Mouse (Mus musculus): ENCODE measurements around the gene Spg20.

Gene Spg20

GRCm38 (mm10) chr3:55111935-55112709, at the start of gene Spg20:
Spg20 (plus strand) TSS chr3:55112108.
- peak; percentile 68 for DNase-seq (ENCODE audit: low read depth, low spot score)

- no peak for DNase-seq (ENCODE audit: low read depth, low spot score)
These were observed 49.3 kb upstream of the Spg20 start for GRCm38 (mm10) chr3:55062653-55063052.

DNA sequence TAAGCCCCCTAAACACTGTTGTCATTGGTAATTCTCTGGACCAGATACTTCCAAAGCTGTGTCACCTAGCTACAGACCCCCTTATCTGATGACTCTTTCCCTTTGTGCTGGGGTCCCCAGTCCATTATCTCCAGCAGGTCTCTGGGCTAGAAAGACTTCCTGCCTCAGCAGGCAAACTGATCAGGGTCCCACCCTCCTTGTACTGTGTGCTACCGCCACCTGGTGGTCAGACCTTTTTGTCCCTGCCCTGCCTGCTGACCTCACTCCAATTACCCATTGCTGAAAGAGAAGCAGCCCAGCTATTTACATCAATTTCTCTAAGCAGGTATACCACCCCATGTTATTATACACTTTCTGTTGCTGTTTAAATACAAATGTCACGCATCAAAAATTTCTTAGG, 47.5 kb upstream of the Spg20 start:
- DNase-seq (ENCODE audit: low read depth, low spot score), result peak; percentile 0

- no peak for DNase-seq (ENCODE audit: low read depth, low spot score)
These were observed 45.9 kb upstream of the Spg20 start for GRCm38 (mm10) chr3:55065738-55066665.

DNA sequence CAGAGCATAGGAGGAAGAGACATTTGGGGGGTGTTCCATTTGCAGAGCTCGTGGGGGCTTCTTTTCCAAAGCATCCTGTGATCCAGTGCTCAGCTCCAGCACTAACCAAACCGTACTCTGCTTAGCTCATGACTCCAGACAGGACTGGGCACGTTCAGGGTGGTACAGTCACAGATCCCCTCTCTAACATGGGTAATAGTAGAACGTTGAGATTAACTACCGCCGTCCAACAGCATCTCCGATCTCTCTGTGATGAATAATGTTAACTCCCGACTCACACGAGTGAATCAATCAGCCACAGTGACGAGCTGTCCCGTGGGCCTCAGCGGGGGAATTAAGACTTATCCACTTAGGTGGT, 45.3 kb upstream of the Spg20 start:
- no peak for DNase-seq (ENCODE audit: low read depth, low spot score)

GRCm38 (mm10) chr3:55067791-55068434, 44.0 kb upstream of the Spg20 start:
- no peak for DNase-seq (ENCODE audit: low read depth, low spot score)

GRCm38 (mm10) chr3:55074576-55075293, 37.2 kb upstream of the Spg20 start:
- DNase-seq (ENCODE audit: low read depth, low spot score), result no peak

DNA sequence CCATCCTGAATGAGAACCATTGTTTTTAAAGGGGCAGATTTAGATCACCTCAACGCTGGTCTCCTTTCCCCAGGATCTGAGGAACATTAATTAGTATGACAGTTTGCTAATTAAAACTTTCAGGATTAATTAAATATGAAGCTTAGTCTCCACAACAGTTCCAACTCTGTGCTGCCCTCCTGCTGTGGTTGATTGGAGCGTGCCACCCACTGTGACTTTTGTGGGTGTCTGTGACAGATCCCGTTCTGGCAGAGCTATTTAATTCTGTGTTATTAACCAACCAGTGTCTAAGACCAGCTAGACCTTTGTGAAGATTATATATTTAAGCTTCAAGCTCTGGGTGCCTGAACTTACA, 36.6 kb upstream of the Spg20 start:
- DNase-seq (ENCODE audit: low read depth, low spot score), result no peak

GRCm38 (mm10) chr3:55078233-55078632, 33.7 kb upstream of the Spg20 start:
- no peak for DNase-seq (ENCODE audit: low read depth, low spot score)

DNA sequence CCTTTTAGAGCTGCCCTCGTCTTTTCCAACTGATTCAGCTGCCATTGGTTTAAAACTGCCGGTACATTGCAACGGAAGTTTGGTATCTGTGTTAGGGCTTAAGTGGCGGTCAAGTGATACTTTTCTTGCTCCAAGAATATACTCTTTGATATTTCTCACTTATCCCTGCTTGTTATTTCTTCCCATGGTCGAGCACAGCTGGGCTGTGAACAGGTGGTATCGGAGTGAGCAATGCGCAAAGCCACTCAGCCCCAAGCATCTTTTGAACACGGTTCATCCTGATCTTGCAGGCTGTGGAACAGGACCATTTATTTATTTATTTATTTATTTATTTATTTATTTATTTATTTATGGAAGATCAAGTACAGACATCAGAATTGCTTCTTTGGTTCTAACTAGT, 32.3 kb upstream of the Spg20 start:
- no peak for DNase-seq (ENCODE audit: low read depth, low spot score)

DNA sequence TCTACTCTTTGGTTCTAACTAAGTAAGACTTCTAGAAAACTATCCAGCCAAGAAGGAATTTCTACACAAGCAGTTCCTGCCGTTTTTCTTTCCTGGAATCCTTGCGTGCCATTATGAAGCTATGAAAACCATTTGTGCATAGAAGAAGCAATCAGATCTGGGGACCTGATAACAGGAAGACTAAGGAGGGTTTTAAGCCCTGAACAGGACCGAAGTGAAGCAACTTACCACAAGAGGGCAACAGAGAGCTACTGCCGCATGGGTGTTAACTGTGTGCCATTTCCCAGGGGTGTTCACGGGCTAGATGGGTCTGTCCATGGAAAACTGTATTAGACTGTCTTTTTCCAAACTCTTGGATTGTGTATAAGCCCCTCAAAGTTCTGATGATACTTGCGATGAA, 31.9 kb upstream of the Spg20 start:
- peak; percentile 2 for DNase-seq (ENCODE audit: low read depth, low spot score)

DNA sequence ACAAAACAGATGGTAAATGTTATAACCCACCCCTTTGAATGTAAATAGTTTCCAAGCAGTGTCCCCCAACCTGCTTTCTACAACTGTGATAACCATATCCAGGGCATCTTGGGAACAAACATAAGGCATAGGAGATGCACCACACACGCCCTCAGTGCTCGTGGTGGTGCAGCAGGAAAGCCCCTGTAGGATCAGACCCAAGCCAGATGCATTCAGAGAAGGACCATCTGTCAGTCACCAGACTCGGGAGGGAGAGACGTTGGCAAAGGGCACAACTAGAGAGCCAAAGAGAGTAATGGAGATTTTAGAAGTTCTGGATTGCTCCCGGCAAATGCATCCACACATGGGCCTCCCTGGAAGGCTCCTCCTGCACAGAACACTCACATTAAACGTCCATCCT, 27.1 kb upstream of the Spg20 start:
- no peak for DNase-seq (ENCODE audit: low read depth, low spot score)

GRCm38 (mm10) chr3:55085716-55086115, 26.2 kb upstream of the Spg20 start:
- no peak for DNase-seq (ENCODE audit: low read depth, low spot score)

DNA sequence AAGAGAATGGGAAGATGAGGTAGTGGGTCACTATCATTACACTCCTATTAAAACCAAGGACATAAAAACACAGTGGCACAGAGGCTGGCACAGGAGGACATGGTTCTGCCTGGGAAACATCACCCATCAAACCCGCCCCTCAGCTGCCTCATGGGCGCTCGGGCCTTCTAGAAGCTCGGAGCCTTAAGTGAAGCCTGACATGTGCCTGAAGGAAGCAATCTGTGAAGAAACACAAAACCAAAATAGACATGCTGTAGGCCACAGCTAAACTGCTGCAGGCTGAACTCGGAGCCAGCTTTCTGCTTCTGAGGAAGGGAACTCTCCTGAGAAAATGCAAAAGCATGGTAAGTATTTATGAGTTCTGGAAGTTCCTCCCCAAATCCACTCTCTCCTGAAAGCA, 25.0 kb upstream of the Spg20 start:
- no peak for DNase-seq (ENCODE audit: low read depth, low spot score)

GRCm38 (mm10) chr3:55087360-55087759, 24.5 kb upstream of the Spg20 start:
- no peak for DNase-seq (ENCODE audit: low read depth, low spot score)

- no peak for DNase-seq (ENCODE audit: low read depth, low spot score)
These were observed 23.5 kb upstream of the Spg20 start for GRCm38 (mm10) chr3:55088359-55088758.

GRCm38 (mm10) chr3:55088843-55089242, 23.1 kb upstream of the Spg20 start:
- no peak for DNase-seq (ENCODE audit: low read depth, low spot score)

- DNase-seq (ENCODE audit: low read depth, low spot score), result no peak
These were observed 22.6 kb upstream of the Spg20 start for GRCm38 (mm10) chr3:55089291-55089690.

DNA sequence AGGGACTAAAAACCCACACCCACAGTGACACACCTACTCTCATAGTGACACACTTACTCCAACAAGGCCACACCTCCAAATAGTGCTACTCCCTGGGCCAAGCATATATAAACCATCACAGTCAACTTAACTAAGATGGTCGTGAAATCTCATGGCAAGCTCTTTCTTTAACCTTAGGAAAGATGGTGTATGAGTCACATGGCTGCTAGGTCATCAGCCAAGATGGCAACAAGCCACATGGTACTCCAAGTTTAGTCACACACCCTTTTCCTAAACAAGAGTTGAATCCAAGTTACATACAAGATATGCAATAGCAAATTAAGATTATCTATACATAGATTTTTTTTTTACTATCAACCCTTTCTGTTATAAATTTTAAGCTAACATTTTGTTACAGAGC, 18.7 kb upstream of the Spg20 start:
- no peak for DNase-seq (ENCODE audit: low read depth, low spot score)

DNA sequence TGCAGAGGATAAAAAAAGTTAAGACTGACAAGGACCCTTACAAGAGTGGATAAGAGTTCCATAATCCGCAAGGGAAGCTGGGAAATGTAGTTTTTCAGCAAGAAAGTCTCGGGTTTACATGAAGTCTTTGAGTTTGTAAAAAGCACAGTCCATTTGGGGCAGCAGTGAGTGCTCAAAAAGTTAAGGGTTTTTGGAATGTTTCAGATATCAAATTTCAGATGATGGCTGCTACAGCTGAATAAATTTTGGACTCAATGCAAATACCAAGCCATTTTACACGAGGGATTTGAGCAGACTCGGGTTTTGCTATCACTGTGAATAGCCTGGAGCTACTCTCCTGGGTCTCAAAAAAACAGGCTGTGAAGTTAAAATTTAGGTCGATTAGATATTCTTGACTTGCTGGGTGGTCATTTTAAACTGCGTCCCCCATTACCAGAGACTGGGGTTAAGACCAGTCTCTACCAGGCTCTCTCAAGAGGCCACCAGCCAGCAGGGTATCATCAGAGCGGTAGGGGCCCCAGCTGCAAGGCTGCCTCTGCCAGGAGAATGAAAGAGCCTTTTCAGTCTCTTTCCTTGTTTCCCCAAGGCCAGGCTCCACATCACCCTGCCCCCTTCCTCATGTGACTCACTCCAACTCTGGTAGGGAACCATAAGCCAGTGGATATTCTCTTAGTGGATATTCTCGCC, 15.8 kb upstream of the Spg20 start:
- DNase-seq (ENCODE audit: low read depth, low spot score), result no peak

DNA sequence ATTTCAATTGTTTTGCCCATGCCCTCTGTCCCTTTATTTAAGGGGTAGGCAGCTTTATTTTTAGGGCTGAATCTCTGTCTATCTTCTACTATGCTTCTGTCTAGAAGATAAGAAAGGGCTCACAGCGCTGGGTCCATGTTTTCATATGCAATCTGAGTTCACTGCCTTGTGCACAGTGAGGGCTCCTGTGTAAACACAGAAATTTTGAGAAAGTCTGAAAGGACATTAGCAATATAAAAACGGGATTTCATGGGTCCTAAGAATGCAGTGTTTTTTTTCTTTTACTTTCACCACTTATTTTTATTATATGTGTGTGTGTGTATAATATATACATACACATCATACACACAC, 15.3 kb upstream of the Spg20 start:
- DNase-seq (ENCODE audit: low read depth, low spot score), result no peak
